Mouse (Mus musculus): ENCODE results near the gene Agpat3.

Gene Agpat3

DNA sequence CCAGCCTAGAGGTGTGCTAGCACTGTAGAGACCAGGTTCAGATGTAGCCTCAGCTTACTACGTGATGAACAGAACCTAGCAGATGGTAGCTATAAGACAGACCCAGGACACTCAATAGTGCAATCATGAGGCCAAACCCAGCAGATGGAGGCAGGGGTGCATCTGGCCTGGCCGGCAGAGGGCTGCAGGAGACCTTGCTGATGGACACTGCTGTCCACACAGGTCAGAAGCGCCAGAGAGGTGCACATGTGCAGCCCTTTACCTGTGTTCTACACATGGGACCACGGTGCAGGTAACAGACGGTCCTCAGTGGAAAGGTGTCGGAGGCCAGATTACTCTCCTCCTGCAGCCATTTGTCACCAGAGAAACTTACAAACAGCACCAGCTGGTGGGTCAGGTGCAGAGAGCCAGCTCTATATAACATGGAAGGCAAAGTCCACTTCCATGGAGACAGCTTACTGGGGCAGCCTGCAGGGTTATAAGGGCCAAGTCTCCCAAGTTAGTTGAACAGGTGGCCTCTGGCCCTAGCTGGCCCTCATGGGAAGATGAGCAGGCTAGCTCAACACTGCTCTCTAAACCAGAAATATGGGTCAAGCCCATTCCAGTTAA, 27.6 kb downstream of the Agpat3 start:
- no peak for DNase-seq (ENCODE audit: low spot score in 2 of 2)

DNA sequence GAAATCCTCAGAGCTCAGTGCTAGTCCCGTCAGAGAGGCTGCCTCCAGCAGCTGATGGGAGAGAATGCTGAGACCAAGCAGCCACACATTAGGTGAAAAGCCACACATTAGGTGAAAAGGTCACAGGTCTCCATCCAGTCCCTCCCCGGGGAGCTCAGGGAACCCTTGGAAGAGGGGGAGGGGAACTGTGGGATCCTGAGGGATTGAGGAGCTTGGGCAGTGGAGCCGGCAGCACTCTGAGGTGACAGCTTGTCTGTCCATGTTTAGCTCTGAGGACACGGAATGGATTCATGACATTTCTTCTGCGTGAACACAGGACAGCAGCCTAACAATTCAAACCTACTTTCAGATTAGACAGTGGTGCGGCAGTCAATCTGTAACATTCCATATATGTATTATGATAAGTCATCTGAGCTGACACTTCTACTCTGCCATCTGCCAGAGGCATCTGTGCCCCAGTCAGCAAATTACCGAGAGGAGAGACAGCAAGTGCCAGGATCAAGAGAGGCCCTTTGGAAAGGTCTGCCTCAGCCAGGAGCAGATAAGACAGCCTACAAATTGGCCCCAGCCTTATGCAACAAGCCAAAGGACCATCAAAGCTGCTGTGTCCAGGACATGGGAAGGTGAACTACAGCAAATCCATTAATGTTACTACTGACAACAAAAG, 28.9 kb downstream of the Agpat3 start:
- no peak for DNase-seq (ENCODE audit: low spot score in 2 of 2)

GRCm38 (mm10) chr10:78322806-78323205, 29.5 kb downstream of the Agpat3 start:
- DNase-seq (ENCODE audit: low spot score in 2 of 2) = no peak

DNA sequence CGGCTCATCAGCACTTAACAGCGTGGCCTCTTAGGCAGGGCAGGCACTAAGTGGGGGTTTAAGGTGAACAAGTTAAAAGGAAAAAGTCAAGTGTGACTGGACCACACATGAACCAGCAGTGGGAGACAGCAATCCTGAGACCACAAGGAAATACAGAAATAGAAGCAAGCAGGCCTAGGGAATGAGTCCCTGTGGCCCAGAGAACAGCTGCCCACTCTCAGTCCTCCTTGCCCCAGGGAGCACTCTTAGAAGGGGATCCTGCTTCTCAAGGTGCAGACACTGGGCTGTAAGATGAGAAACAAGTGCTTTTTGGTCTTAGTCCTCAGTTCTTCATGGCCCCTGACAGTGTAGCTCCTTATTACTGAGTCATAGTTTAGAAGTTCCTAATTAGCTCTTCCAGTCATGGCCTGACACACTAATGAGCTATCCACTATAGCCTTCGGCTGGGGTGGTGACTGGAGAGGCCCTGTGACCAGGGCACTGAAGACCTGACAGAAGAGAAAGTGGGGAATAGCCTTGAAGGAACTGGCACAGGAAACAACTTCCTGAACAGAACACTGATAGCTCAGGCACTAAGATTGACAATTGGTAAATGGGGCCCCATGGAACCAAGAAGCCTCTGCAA, 31.0 kb downstream of the Agpat3 start:
- DNase-seq (ENCODE audit: low spot score in 2 of 2) = no peak

- no peak for DNase-seq (ENCODE audit: low spot score in 2 of 2)
Observed at GRCm38 (mm10) chr10:78320526-78320925, 31.8 kb downstream of the Agpat3 start.

DNA sequence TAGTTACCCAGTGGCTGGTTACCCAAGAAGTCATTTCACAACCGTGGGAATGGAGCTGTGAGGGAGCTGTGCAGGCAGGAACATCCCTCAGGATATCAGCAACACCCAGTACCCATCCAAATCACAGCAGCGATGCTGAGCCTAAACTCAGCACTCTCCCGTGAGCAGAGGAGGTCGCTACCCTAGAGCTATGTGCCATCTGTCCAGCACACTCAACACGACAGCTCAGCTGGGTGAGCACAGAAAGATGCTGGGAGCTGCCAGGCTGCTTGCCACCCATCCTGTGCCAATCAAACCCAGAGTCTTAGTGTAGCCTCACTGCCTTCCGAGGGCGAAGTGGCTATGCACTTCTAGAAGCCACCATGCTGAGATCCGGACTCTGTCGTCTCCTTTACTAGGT, 32.3 kb downstream of the Agpat3 start:
- DNase-seq (ENCODE audit: low spot score in 2 of 2) = no peak

DNA sequence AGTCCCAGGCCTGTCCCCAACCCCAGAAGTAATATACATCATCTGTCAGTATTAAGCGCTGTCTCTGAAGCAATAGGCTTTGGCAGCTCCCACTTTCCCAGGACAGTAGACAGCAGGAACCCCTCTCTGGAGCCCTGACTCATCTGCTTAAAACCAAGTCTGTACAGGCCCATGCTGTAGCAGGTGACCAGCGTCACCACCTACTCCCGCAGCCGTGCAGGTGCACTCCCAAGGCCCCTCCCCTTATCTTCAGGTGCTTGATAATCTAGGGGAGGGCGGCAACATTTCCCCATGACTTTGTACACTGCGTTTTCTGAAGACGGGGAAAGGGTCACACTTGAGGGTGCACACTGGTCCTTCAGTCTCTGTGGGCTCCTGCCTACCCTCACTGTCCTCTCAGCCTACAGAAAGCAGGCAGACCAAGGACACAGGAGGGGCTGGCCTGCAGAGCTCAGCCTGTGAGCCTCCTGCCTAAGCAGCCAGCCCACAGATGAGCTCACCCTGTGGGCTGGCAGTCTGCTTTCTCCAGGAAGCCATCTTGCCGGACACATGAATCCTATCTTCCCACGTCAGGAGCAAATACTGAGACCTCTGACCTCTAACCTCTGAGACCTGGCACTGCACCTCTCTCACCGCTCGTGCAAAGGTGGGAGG, 34.9 kb downstream of the Agpat3 start:
- no peak for DNase-seq (ENCODE audit: low spot score in 2 of 2)

DNA sequence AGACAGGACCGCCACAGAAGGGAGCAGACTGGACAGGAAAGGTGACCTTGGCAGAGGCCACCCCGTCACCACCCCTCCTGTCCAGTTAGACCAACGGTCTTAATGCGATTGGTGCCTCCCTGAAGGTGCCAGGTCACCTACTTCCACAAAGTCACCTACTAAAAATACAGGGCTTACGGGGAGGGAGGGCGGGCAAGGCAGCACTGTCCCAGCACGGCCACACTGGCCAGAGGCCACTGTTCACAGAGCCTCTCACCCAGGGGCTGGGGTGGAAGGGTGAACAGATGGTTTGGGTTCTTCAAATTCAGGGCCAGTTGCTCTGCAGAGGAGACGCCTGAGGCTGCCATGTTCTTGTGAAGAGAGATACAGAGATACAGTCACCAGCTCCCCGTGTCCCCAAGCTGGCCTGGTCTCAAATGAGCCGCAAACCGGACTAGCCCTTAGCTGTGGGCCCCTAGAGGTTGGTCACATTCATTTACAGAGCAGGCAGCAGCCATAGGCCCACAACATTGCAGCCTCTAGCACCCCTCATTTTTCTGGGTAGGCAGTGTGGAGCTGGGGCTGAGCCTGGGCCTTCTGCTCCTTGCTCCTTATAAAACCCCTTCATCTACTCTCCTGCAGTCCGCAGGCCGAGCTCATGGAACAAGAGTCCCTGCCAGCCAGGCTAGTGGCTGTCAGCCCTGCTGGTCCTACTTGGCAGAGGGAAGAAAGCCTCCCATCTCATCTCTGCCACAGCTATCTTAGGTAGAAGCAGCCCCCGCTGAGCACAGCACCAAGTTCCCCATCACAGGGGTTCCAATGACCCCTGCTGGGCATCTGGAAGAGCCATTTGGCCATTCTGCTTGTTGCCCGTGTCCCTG, 35.8 kb downstream of the Agpat3 start:
- DNase-seq (ENCODE audit: low spot score in 2 of 2) = no peak

GRCm38 (mm10) chr10:78315145-78315544, 37.1 kb downstream of the Agpat3 start:
- no peak for DNase-seq (ENCODE audit: low spot score in 2 of 2)

DNA sequence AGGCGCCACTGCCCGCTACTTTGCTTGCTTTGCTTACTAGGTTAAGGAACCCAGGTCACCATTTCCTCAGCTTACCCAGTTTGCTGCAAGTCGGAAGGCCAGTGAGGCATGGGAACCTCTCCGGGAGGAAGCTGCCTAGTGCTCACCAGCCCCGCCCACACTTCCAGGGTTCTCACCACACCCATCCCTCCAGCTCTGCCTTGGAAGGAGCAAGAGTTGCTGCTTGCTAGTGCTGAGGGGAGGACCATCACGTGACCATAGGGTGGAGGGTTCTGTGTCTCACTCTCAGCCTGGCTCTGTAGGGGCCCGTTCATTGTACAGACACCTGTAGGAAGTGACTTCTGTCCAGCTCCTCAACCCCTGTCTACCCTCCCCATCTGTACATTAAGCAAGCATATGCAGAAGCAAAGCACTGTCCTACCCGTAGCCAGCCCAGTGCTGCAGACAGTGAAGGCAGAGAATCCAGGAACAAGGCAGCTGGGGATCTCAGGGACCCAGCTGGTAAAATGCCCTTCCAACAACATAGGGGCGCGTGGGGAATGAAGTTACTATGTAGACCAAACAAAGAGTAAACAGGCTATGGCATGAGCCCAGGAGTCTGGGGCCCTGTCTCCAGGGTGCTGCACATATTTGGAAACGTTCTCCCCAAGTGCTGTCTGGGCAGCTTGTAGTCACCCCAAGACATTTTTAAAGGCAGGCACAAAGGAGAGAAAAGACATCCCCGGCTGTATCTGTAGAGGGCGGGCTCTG, 40.2 kb downstream of the Agpat3 start:
- DNase-seq (ENCODE audit: low spot score in 2 of 2) = peak in 1 of 2 experiments; percentile 46

DNA sequence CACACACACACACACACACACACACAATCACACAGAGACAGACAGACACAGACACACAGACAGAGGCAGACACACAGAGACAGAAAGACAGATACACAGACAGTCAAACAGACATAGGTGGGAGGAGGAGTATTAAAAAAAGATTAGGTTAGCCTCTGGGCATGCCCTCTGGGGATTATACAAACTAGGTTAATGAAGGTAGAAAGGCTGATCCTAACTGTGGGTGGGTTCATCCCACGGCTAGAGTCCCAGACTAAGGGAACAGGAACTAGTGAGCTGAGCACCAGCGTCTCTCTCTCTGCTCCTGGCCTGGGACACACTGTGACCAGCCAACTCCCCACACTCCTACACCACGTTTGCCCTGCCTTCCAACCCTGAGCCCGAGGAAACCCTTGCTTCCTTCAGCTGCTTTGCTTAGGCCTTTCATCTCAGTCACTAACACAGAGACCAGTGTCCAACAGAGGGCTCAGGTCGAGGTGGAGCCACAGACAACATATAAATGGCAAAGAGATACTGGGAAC, 41.5 kb downstream of the Agpat3 start:
- DNase-seq (ENCODE audit: low spot score in 2 of 2) = no peak

DNA sequence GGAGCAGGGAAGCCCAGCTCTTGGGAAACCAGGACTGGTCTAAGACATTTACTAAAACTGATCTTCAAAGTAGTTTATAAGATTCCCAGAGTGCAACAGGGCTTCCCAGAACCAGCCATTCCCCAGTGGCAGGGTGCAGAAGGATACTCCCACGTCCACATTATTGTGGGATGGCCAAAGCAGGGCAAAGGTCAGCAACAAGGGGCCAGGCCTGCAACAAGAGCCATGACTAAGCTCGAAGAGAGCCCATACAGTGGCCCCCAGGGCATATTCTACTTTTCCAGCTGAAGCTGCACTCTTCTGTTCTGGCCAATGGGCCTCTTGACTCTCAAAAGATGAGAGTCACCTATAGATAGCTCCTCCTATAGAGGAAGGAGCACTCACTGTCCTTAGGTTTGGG, 43.7 kb downstream of the Agpat3 start:
- DNase-seq (ENCODE audit: low spot score in 2 of 2) = no peak

GRCm38 (mm10) chr10:78307391-78307790, 44.9 kb downstream of the Agpat3 start:
- no peak for DNase-seq (ENCODE audit: low spot score in 2 of 2)

- no peak for DNase-seq (ENCODE audit: low spot score in 2 of 2)
Observed at GRCm38 (mm10) chr10:78306027-78306426, 46.3 kb downstream of the Agpat3 start.

- no peak for DNase-seq (ENCODE audit: low spot score in 2 of 2)
Observed at GRCm38 (mm10) chr10:78304996-78305395, 47.3 kb downstream of the Agpat3 start.

GRCm38 (mm10) chr10:78303675-78304074, 48.6 kb downstream of the Agpat3 start:
- DNase-seq (ENCODE audit: low spot score in 2 of 2) = no peak

DNA sequence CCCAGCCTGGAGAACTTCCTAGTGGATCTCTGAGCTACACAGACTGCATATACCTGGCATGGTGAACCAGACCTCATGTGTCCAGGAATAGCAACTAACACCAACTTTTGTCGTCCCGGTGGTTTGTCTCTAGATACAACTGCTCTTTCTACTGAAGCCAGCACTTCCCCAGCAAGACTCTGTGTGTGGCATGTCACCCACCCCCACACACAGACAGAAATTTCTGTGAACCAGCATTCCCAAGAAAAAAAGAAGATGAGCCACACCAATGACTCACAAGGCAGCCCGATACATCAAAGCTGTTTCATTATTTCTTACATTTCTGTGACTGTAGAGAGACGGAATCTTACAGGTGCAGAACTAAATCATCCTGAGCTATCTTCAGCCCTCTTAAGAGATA, 52.2 kb downstream of the Agpat3 start:
- DNase-seq (ENCODE audit: low spot score in 2 of 2) = no peak

DNA sequence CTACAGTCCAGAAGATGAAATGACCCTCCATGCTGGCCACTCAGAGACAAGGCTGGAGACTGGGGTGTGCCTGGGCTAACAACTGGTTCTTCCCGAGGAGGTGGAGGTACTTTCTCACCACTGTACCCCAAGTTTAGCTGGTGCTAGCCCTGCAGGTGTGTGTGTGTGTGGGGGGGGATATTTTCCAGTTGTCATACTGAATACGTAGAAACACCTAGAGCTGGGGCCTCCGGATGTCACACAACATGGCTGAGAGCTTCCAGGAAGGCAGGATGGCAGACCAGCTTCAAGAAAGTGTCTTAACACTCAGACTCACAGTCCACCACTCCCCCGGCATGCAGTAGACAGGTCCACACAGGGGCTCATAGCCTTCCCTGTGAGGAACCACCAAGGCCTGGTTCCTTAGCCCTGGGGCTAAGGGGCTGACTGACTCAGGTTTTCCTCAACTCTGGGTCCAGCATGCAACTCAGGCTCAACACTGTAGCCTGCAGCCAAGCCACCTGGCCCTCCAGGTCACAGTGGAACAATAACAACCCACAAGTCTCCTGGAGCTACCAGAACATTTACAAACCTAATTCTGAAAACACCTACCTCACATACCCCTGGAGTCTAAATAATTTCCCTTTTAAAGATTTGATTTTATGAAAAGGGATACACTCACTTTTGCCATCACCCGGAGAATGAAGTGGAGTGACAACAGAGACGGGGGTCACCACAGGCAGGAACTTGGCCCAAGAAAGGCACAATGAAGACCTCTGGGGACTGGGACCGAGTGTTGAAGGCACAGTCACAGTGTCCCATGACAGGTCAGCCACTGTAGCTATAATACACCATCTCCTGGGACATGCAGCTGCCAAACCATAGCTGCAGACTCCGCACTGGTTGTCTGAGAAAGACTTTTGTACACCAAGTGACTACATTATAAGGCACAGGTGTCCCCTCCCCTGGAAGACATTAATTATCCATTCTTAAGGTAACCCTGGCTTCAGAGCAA, 53.3 kb downstream of the Agpat3 start:
- no peak for DNase-seq (ENCODE audit: low spot score in 2 of 2)

All from urinary bladder, adult 18-20 months (tissue).